Mouse (Mus musculus) kidney, postnatal 36 days (tissue): ENCODE measurements at regions not wholly inside any gene's neighbourhood (a gene's known extent, or its start where the extent isn't known, plus 50 kb on each side); places are given as distances from the start of the nearest gene placed in this dataset.
"Not testable (repeated sequence)": the region's sequence is repeated elsewhere in the genome, so short reads cannot be mapped to it uniquely, and the experiment has no call there.

Experiments
- DNase-seq, 2 experiments: peaks; one replicate each; pipeline ENCODE4 v3.0.0; 2021 to 2022; ENCODE audit warnings: mixed read lengths in 2 of 2

- DNase-seq: no peak
Measured at GRCm38 (mm10) chr8:113916649-113917048, 68.1 kb upstream of the Adamts18 start.

- no peak for DNase-seq
Measured at GRCm38 (mm10) chr8:113917197-113917596, 68.7 kb upstream of the Adamts18 start.

GRCm38 (mm10) chr8:113920306-113920705 is 71.8 kb upstream of the Adamts18 start:
- no peak for DNase-seq

GRCm38 (mm10) chr8:113923381-113923780 is 74.8 kb upstream of the Adamts18 start:
- DNase-seq: no peak

- no peak for DNase-seq
Measured at GRCm38 (mm10) chr8:113953721-113954120, 105.2 kb upstream of the Adamts18 start.

GRCm38 (mm10) chr8:113956439-113957043 is 108.0 kb upstream of the Adamts18 start:
- no peak for DNase-seq

GRCm38 (mm10) chr8:113957821-113958220 is 109.3 kb upstream of the Adamts18 start:
- DNase-seq: no peak

GRCm38 (mm10) chr8:113975810-113976209 is 127.3 kb upstream of the Adamts18 start:
- no peak for DNase-seq

GRCm38 (mm10) chr8:113976626-113977025 is 128.1 kb upstream of the Adamts18 start:
- no peak for DNase-seq

- no peak for DNase-seq
Measured at GRCm38 (mm10) chr8:113977072-113977471, 128.5 kb upstream of the Adamts18 start.

- no peak for DNase-seq
Measured at GRCm38 (mm10) chr8:113978946-113979345, 130.4 kb upstream of the Adamts18 start.

- no peak for DNase-seq
Measured at GRCm38 (mm10) chr8:113979837-113980236, 131.3 kb upstream of the Adamts18 start.

- no peak for DNase-seq
Measured at GRCm38 (mm10) chr8:113981339-113981738, 132.8 kb upstream of the Adamts18 start.

GRCm38 (mm10) chr8:113984845-113985244 is 136.3 kb upstream of the Adamts18 start:
- DNase-seq: peak; percentile 56 to 84

GRCm38 (mm10) chr8:113985471-113985870 is 136.9 kb upstream of the Adamts18 start:
- peak in 1 of 2 experiments; percentile 5 for DNase-seq

- peak; percentile 7 to 23 for DNase-seq
Measured at GRCm38 (mm10) chr8:113985948-113986347, 137.4 kb upstream of the Adamts18 start.

GRCm38 (mm10) chr8:113990718-113991117 is 142.2 kb upstream of the Adamts18 start:
- no peak for DNase-seq

- no peak for DNase-seq
Measured at GRCm38 (mm10) chr8:113998881-113999280, 134.5 kb upstream of the Nudt7 start.

- DNase-seq: no peak
Measured at GRCm38 (mm10) chr8:114001674-114002073, 131.7 kb upstream of the Nudt7 start.

GRCm38 (mm10) chr8:114004436-114004835 is 128.9 kb upstream of the Nudt7 start:
- DNase-seq: no peak

- no peak for DNase-seq
Measured at GRCm38 (mm10) chr8:114006587-114006986, 126.8 kb upstream of the Nudt7 start.

- DNase-seq: no peak
Measured at GRCm38 (mm10) chr8:114007103-114007502, 126.3 kb upstream of the Nudt7 start.

GRCm38 (mm10) chr8:114018364-114018763 is 115.0 kb upstream of the Nudt7 start:
- peak; percentile 8 to 16 for DNase-seq

- not testable (repeated sequence) for DNase-seq
Measured at GRCm38 (mm10) chr8:114030141-114030540, 103.2 kb upstream of the Nudt7 start.

GRCm38 (mm10) chr8:114052426-114052825 is 80.9 kb upstream of the Nudt7 start:
- no peak for DNase-seq
